ENCODE assay signal across 8 mouse cellular contexts in the genomic region with DNA sequence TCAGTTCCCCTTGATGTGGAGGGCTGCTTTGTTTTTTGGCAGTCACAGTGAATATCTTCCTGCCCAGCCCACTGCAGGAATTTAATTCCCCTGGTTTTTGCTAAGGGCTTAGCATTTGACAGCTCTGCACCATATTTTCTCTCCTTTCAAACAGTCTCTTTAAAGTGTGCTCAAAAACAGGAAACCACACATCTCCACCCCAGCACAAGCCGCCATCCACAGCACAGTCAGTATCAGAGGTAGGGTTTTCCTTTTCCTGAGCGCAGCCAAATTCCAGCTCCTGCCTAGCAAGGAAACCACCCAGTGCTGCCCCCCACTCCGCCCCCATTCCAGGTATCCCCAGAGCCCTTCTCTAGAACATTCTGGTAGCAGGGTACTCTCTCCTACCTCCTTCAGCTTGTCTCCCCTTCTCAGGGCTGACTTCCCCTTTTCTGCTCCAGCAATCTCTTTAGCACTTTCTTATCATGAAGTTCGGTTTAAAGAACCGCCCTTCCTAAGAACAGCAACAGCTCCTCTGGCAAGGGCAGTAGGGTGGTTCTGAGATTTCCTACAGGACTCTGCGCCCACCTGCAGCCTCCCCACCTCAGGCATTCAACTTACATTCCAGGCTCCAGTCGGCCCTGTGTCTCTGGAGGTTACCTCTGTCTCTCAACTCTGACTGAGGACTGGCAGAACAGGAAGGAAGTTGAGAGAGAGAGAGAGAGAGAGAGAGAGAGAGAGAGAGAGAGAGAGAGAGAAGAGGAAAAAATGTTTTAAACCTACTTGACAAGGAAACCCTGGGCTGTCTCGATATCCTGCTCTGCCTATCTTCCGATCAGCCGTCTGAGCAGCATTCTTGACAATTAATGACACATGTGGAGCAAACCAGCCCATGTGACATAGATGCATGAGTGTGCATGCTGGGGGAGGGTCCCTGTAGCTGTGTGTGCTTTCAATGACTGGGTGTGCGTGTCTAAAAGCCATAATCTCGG. TPM values are rescaled to one million over a fixed set of nuclear protein-coding genes. Genes with fewer than 3 reads are reported as not detected.
DNase-seq lines count a peak whose midpoint lies in the region; ATAC-seq and TF ChIP-seq lines count a peak whose summit lies in the region.

A gene (minus strand): TSS at position 849 of the 971 bp plus-strand sequence.

- no peaks in the 10 kb centered on the region for H3K9me3 ChIP-seq in heart, embryonic 14.5 days (ENCODE audit: control insufficient read depth, low read length)
- H3K9me3 ChIP-seq in kidney, postnatal 0 days (replicated peaks; ENCODE audit: low read length): no peaks in the 10 kb centered on the region

- H3K27me3 ChIP-seq in heart, embryonic 14.5 days (ENCODE audit: control insufficient read depth, insufficient read depth, low read length): no peaks in the 10 kb centered on the region
- no peaks in the 10 kb centered on the region for H3K27me3 ChIP-seq in kidney, postnatal 0 days (ENCODE audit: insufficient read depth, low read length)
- H3K27me3 ChIP-seq in splenic B cell, adult 2 months (ENCODE audit: control insufficient read depth, insufficient read depth, low read length, poor library complexity, severe bottlenecking): no peaks in the 10 kb centered on the region

- H3K4me3 ChIP-seq in heart, embryonic 14.5 days (ENCODE audit: control insufficient read depth in 1 of 2, insufficient read depth in 1 of 2, low read depth in 1 of 2, low read length in 2 of 2): peak within 1 kb of the TSS; percentile 27 to 36
- H3K4me3 ChIP-seq in kidney, postnatal 0 days (replicated peaks; ENCODE audit: low read depth, low read length): 0 out of 2 replicates have a peak within 1 kb of the TSS, but pooled peaks have one; percentile 3
- H3K4me3 ChIP-seq in macrophage (ENCODE audit: inconsistent target): peak within 1 kb of the TSS; percentile 75

- H3K36me3 ChIP-seq in heart, embryonic 14.5 days (ENCODE audit: control insufficient read depth, insufficient read depth, low read length): no peaks in the 10 kb centered on the region
- no peaks in the 10 kb centered on the region for H3K36me3 ChIP-seq in kidney, postnatal 0 days (ENCODE audit: insufficient read depth, low read length)
- H3K36me3 ChIP-seq in macrophage (ENCODE audit: inconsistent target): no peaks in the 10 kb centered on the region
- H3K36me3 ChIP-seq in splenic B cell, adult 2 months (ENCODE audit: control insufficient read depth, insufficient read depth, low read length, poor library complexity, severe bottlenecking): no peaks in the 10 kb centered on the region; the same call in 1 of the 2 replicates

- WGBS in heart, embryonic 14.5 days: 22% methylated on average over 12 of the region's 12 CpGs
- WGBS in kidney, postnatal 0 days: 22% methylated on average over 12 of the region's 12 CpGs
- 1% methylated on average over 12 of the region's 12 CpGs for WGBS in macrophage (ENCODE audit: missing documents)

- peaks cover 50% of the 10 kb centered on the region for H3K79me2 ChIP-seq in macrophage (ENCODE audit: inconsistent target)

- H3K9ac ChIP-seq in heart, embryonic 14.5 days (ENCODE audit: low read length): peak within 1 kb of the TSS; percentile 59
- peak within 1 kb of the TSS; percentile 31; the same call in 1 of the 2 replicates for H3K9ac ChIP-seq in kidney, postnatal 0 days (ENCODE audit: low read depth, low read length)

- H3K27ac ChIP-seq in heart, embryonic 14.5 days (replicated peaks in 1 of 2; ENCODE audit: control insufficient read depth in 1 of 2, insufficient read depth in 1 of 2, low read depth in 2 of 2, low read length in 2 of 2): peak within 1 kb of the TSS; percentile 82 to 85
- H3K27ac ChIP-seq in kidney, postnatal 0 days: peak within 1 kb of the TSS; percentile 91
- peak within 1 kb of the TSS; percentile 95 for H3K27ac ChIP-seq in macrophage

- DNase-seq in 416B (ENCODE audit: low read depth): peak; percentile 90
- peak; percentile 58 to 66 for DNase-seq in CD8-positive naive resting alpha-beta T cell, adult 2 months (ENCODE audit: low read depth in 2 of 2, low spot score in 2 of 2)
- DNase-seq in embryo, embryonic 11 days: peak; percentile 48
- peak; percentile 85 for DNase-seq in kidney, postnatal 0 days (ENCODE audit: low spot score)
- peak; percentile 78 for DNase-seq in splenic B cell, adult 2 months (ENCODE audit: low read depth, low spot score)
- DNase-seq in cerebellum, adult 18-20 months: no peak

- peak; percentile 71 for ATAC-seq in heart, embryonic 14.5 days (ENCODE audit: insufficient number of reproducible peaks, insufficient read depth, low FRiP score, low read depth)
- peak; percentile 79; the same call in 1 of the 2 replicates for ATAC-seq in kidney, postnatal 0 days (replicated peaks; ENCODE audit: low FRiP score, low read depth)

- peaks cover 17 to 28% of the 10 kb centered on the region in 2 experiments for H3K4me1 ChIP-seq in heart, embryonic 14.5 days (ENCODE audit: control insufficient read depth in 2 of 2, insufficient read depth in 2 of 2, low read length in 2 of 2)
- H3K4me1 ChIP-seq in kidney, postnatal 0 days (replicated peaks; ENCODE audit: insufficient read depth, low read length): peaks cover 14% of the 10 kb centered on the region

- no peak for TF ChIP-seq CTCF in kidney, postnatal 0 days (IDR thresholded peaks at IDR 0.05; ENCODE audit: low read depth)

- peak within 1 kb of the TSS; percentile 57 for H3K4me2 ChIP-seq in heart, embryonic 14.5 days (ENCODE audit: low read length)
- H3K4me2 ChIP-seq in kidney, postnatal 0 days (ENCODE audit: low read length): peak within 1 kb of the TSS; percentile 44

RNA-seq across cellular contexts. Expression of the gene that starts here (rescaled TPM):
- 86.1 and 88.6 TPM in 2 replicates for polyA plus RNA-seq in heart, embryonic 14.5 days (2014; fragmentation: Nextera tagmentation; extraction: Ambion mirVana)
- 105 and 106 TPM in 2 replicates for polyA plus RNA-seq in kidney, postnatal 0 days (2015; fragmentation: Nextera tagmentation; extraction: Ambion mirVana)
- total RNA-seq in macrophage (2018; cell fraction: chromatin; rRNA removed): 100 to 1,000 TPM in 3 of 26 experiments, 10 to 100 TPM in 23; 11.6 to 145 (median 52.8) TPM
- total RNA-seq in macrophage (2018; cell fraction: cytosol; rRNA removed): 1,000 to 10,000 TPM in 1 of 26 experiments, 100 to 1,000 TPM in 25; 383 to 1,003 (median 671) TPM
- total RNA-seq in macrophage (2018; cell fraction: nucleus; rRNA removed): 100 to 1,000 TPM in 17 of 26 experiments, 10 to 100 TPM in 9; 39.0 to 310 (median 125) TPM
- 620 to 1,090 TPM (median 743 TPM) in 3 replicates for polyA plus RNA-seq in macrophage (2018)

Comparison
In these comparisons a context has a peak if more than half of its experiments do, and no peak if none do; other contexts are left out.
1. DNase-seq: peak in 416B (single experiment), CD8-positive naive resting alpha-beta T cell, adult 2 months (2 of 2), embryo, embryonic 11 days (single experiment), kidney, postnatal 0 days (single experiment) and splenic B cell, adult 2 months (single experiment); none in cerebellum, adult 18-20 months (0 of 2).
2. H3K4me3 ChIP-seq: peak in every context shown above with its lines; median percentile 75 in macrophage; 32 in heart, embryonic 14.5 days; 3 in kidney, postnatal 0 days.
3. Peak in every context shown above with its lines, with median percentiles within 50 percentile points of each other: H3K27ac ChIP-seq.